In the genomic region with DNA sequence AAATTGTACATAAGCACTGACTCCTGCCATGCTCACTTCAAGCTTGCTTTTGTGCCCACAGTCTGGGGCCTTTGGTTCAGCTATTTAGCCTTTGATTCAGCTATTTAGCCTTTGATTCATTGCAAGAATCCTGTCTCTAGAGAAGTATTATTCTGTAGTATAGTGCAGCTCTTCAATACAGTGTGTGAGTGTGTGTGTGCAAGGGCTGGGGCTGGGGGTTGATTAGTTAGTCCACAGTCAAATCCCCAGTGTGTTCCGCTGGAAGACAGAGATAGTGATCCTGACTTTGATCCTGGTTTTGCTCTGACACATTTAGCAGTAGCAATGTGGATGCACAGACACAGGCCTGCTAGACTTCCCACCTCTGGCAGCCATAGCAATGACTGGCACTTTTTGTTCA, we compare ENCODE assay signal across 21 mouse cellular contexts.
A peak's percentile ranks its signal among the peaks of the same experiment; 100 is the strongest.
DNase-seq lines count a peak whose midpoint lies in the region; ATAC-seq and TF ChIP-seq lines count a peak whose summit lies in the region.
"Had no signal": no experiment of that assay in that cellular context is flagged by ENCODE, and none has a peak within 500 bp of the region (broad histone marks: within the 10 kb centered on the region; RNA-seq: fewer than 3 reads in every experiment).

No protein-coding gene starts in this region.

- no peak overlapping the region for H3K4me2 ChIP-seq in forebrain, embryonic 12.5 days
- H3K4me2 ChIP-seq in forebrain, postnatal 0 days (ENCODE audit: low read depth), result no peak overlapping the region
- no peak overlapping the region for H3K4me2 ChIP-seq in midbrain, embryonic 14.5 days (ENCODE audit: low read length)
- H3K4me2 ChIP-seq in neural tube, embryonic 15.5 days, result no peak overlapping the region
- H3K4me2 ChIP-seq: embryonic facial prominence, embryonic 13.5 days; heart, embryonic 11.5 days had no signal

- H3K9ac ChIP-seq in forebrain, embryonic 12.5 days, result no peak overlapping the region
- H3K9ac ChIP-seq in forebrain, postnatal 0 days, result no peak overlapping the region
- H3K9ac ChIP-seq in midbrain, embryonic 14.5 days (replicated peaks; ENCODE audit: low read length), result no peak overlapping the region
- H3K9ac ChIP-seq in neural tube, embryonic 15.5 days (replicated peaks), result no peak overlapping the region
- H3K9ac ChIP-seq: embryonic facial prominence, embryonic 13.5 days had no signal

- no peaks in the 10 kb centered on the region for H3K9me3 ChIP-seq in forebrain, embryonic 12.5 days
- H3K9me3 ChIP-seq in forebrain, postnatal 0 days (ENCODE audit: low read length), result no peaks in the 10 kb centered on the region
- H3K9me3 ChIP-seq in midbrain, embryonic 14.5 days (ENCODE audit: control insufficient read depth, low read length), result no peaks in the 10 kb centered on the region
- H3K9me3 ChIP-seq in neural tube, embryonic 15.5 days (replicated peaks), result no peaks in the 10 kb centered on the region
- H3K9me3 ChIP-seq: embryonic facial prominence, embryonic 13.5 days; limb, embryonic 10.5 days had no signal

- WGBS in forebrain, embryonic 12.5 days, result 64% methylated on average over 1 of the region's 1 CpGs
- 52% methylated on average over 1 of the region's 1 CpGs for WGBS in forebrain, postnatal 0 days
- whole genome bisulfite sequencing in midbrain, embryonic 14.5 days, result 55% methylated on average over 1 of the region's 1 CpGs
- WGBS in neural tube, embryonic 15.5 days, result 74% methylated on average over 1 of the region's 1 CpGs

- TF ChIP-seq CTCF in forebrain, postnatal 0 days (IDR thresholded peaks at IDR 0.05; ENCODE audit: low read depth), result no peak
- no peak for TF ChIP-seq CTCF in layer of hippocampus, adult 2 months (conservative IDR thresholded peaks at IDR 0.05)

- ATAC-seq in forebrain, embryonic 12.5 days (ENCODE audit: low FRiP score), result no peak
- ATAC-seq in forebrain, postnatal 0 days, result no peak
- ATAC-seq in midbrain, embryonic 14.5 days (ENCODE audit: low FRiP score, low TSS enrichment), result no peak
- no peak for ATAC-seq in neural tube, embryonic 15.5 days (ENCODE audit: low FRiP score)
- ATAC-seq: activated CD4-positive, CD25-positive, alpha-beta regulatory T cell, adult 4 months had no signal

- DNase-seq in forebrain, postnatal 0 days, result no peak
- DNase-seq in layer of hippocampus, adult 2 months (ENCODE audit: low spot score in 2 of 2), result no peak
- no peak for DNase-seq in layer of hippocampus, postnatal 36 days
- DNase-seq in midbrain, embryonic 14.5 days, result peak; percentile 45
- no peak for DNase-seq in heart, adult 18-20 months
- DNase-seq: adrenal gland, adult 8-10 months; cerebellum, adult 2 months; cerebellum, postnatal 25 days; embryo, embryonic 11 days; gastrocnemius, postnatal 10 days; kidney, adult 2 months; liver; thymus, postnatal 25 days had no signal

- peaks cover 13% of the 10 kb centered on the region for H3K4me1 ChIP-seq in forebrain, embryonic 12.5 days
- no peaks in the 10 kb centered on the region for H3K4me1 ChIP-seq in forebrain, postnatal 0 days (ENCODE audit: insufficient read depth)
- H3K4me1 ChIP-seq in midbrain, embryonic 14.5 days (ENCODE audit: control insufficient read depth, insufficient read depth, low read length), result 0 out of 2 replicates have a peak, but pooled peaks cover 9% of the 10 kb centered on the region
- no peaks in the 10 kb centered on the region; the same call in 1 of the 2 replicates for H3K4me1 ChIP-seq in neural tube, embryonic 15.5 days
- H3K4me1 ChIP-seq: embryonic facial prominence, embryonic 13.5 days; limb, embryonic 10.5 days had no signal

- 0 out of 2 replicates have a peak overlapping the region, but pooled peaks have one; percentile 42 for H3K27ac ChIP-seq in forebrain, embryonic 12.5 days
- no peak overlapping the region for H3K27ac ChIP-seq in forebrain, postnatal 0 days (ENCODE audit: low read depth, low read length)
- H3K27ac ChIP-seq in layer of hippocampus, adult 2 months, result peak overlapping the region; percentile 39; the same call in 1 of the 2 replicates
- 0 out of 2 replicates have a peak overlapping the region, but pooled peaks have one; percentile 20 for H3K27ac ChIP-seq in midbrain, embryonic 14.5 days (replicated peaks; ENCODE audit: low read depth, low read length)
- peak overlapping the region; percentile 54; the same call in 1 of the 2 replicates for H3K27ac ChIP-seq in neural tube, embryonic 15.5 days (replicated peaks)
- H3K27ac ChIP-seq: embryonic facial prominence, embryonic 13.5 days; kidney, postnatal 0 days; limb, embryonic 10.5 days had no signal

- no peak overlapping the region for H3K4me3 ChIP-seq in forebrain, embryonic 12.5 days (replicated peaks)
- no peak overlapping the region for H3K4me3 ChIP-seq in forebrain, postnatal 0 days (ENCODE audit: low read depth, low read length)
- H3K4me3 ChIP-seq in layer of hippocampus, adult 2 months, result no peak overlapping the region
- no peak overlapping the region for H3K4me3 ChIP-seq in midbrain, embryonic 14.5 days (replicated peaks; ENCODE audit: low read depth, low read length)
- H3K4me3 ChIP-seq in neural tube, embryonic 15.5 days (replicated peaks), result no peak overlapping the region
- H3K4me3 ChIP-seq: embryonic facial prominence, embryonic 13.5 days; erythroblast, embryonic 14.5 days; limb, embryonic 10.5 days had no signal

- H3K27me3 ChIP-seq in forebrain, embryonic 12.5 days, result no peaks in the 10 kb centered on the region
- H3K27me3 ChIP-seq in forebrain, postnatal 0 days (ENCODE audit: insufficient read depth, low read length), result no peaks in the 10 kb centered on the region
- H3K27me3 ChIP-seq in midbrain, embryonic 14.5 days (ENCODE audit: control insufficient read depth, insufficient read depth, low read length), result no peaks in the 10 kb centered on the region
- no peaks in the 10 kb centered on the region for H3K27me3 ChIP-seq in neural tube, embryonic 15.5 days (replicated peaks)
- H3K27me3 ChIP-seq: embryonic facial prominence, embryonic 13.5 days had no signal

- no peaks in the 10 kb centered on the region for H3K36me3 ChIP-seq in forebrain, embryonic 12.5 days (replicated peaks)
- H3K36me3 ChIP-seq in forebrain, postnatal 0 days (ENCODE audit: insufficient read depth), result no peaks in the 10 kb centered on the region
- H3K36me3 ChIP-seq in midbrain, embryonic 14.5 days (ENCODE audit: control insufficient read depth, insufficient read depth, low read length), result no peaks in the 10 kb centered on the region
- H3K36me3 ChIP-seq in neural tube, embryonic 15.5 days, result no peaks in the 10 kb centered on the region
- H3K36me3 ChIP-seq: embryonic facial prominence, embryonic 13.5 days; limb, embryonic 10.5 days had no signal
